Comparison of ENCODE assay signal across 40 mouse cellular contexts in genomic region chr8:79272676-79273075, GRCm38 (mm10). TPM values are rescaled to one million over a fixed set of nuclear protein-coding genes. Genes with fewer than 3 reads are reported as not detected.
DNase-seq lines count a peak whose midpoint lies in the region; ATAC-seq and TF ChIP-seq lines count a peak whose summit lies in the region.
"Had no signal": no experiment of that assay in that cellular context is flagged by ENCODE, and none has a peak within 500 bp of the region (broad histone marks: within the 10 kb centered on the region; RNA-seq: fewer than 3 reads in every experiment).

No protein-coding gene starts in this region.

- H3K9me3 ChIP-seq in kidney, postnatal 0 days (replicated peaks; ENCODE audit: low read length), result no peaks in the 10 kb centered on the region
- no peaks in the 10 kb centered on the region for H3K9me3 ChIP-seq in kidney, embryonic 14.5 days (ENCODE audit: control insufficient read depth, low read length)
- no peaks in the 10 kb centered on the region for H3K9me3 ChIP-seq in ES-E14 (ENCODE audit: control insufficient read depth, insufficient read depth, low read depth, low read length)
- H3K9me3 ChIP-seq: embryonic facial prominence, embryonic 13.5 days; forebrain, embryonic 10.5 days; heart, embryonic 12.5 days; hindbrain, embryonic 15.5 days; limb, embryonic 12.5 days; liver, embryonic 12.5 days; megakaryocyte, embryonic 14.5 days; midbrain, embryonic 13.5 days; neural tube, embryonic 13.5 days had no signal

- 83% methylated on average over 4 of the region's 4 CpGs for WGBS in kidney, postnatal 0 days
- WGBS in kidney, embryonic 14.5 days, result 83% methylated on average over 4 of the region's 4 CpGs

- no peak for ATAC-seq in kidney, postnatal 0 days (replicated peaks; ENCODE audit: low FRiP score, low read depth)
- no peak for ATAC-seq in kidney, embryonic 14.5 days (ENCODE audit: low FRiP score, low TSS enrichment)
- ATAC-seq: activated CD4-positive, CD25-positive, alpha-beta regulatory T cell, adult 4 months; forebrain, embryonic 16.5 days; intestine, embryonic 16.5 days; liver, embryonic 12.5 days; liver, postnatal 0 days; midbrain, embryonic 13.5 days had no signal

- no peak overlapping the region for H3K4me2 ChIP-seq in kidney, postnatal 0 days (ENCODE audit: low read length)
- no peak overlapping the region for H3K4me2 ChIP-seq in kidney, embryonic 14.5 days (replicated peaks; ENCODE audit: low read depth, low read length)
- H3K4me2 ChIP-seq: embryonic facial prominence, embryonic 13.5 days; heart, embryonic 12.5 days; hindbrain, embryonic 15.5 days; limb, embryonic 12.5 days; liver, embryonic 12.5 days; midbrain, embryonic 13.5 days; neural tube, embryonic 13.5 days had no signal

- peak; percentile 9; the same call in 1 of the 2 replicates for TF ChIP-seq CTCF in kidney, postnatal 0 days (IDR thresholded peaks at IDR 0.05; ENCODE audit: low read depth)

- no peak overlapping the region for H3K9ac ChIP-seq in kidney, postnatal 0 days (ENCODE audit: low read depth, low read length)
- no peak overlapping the region for H3K9ac ChIP-seq in kidney, embryonic 14.5 days (ENCODE audit: low read depth, low read length)
- no peak overlapping the region for H3K9ac ChIP-seq in ES-E14 (ENCODE audit: insufficient read depth, low read depth, low read length, poor library complexity, severe bottlenecking)
- H3K9ac ChIP-seq: embryonic facial prominence, embryonic 13.5 days; heart, embryonic 12.5 days; hindbrain, embryonic 15.5 days; limb, embryonic 12.5 days; liver, embryonic 12.5 days; liver, postnatal 0 days; midbrain, embryonic 13.5 days; neural tube, embryonic 13.5 days had no signal

- no peak overlapping the region for H3K27ac ChIP-seq in kidney, postnatal 0 days
- no peak overlapping the region for H3K27ac ChIP-seq in kidney, embryonic 14.5 days (ENCODE audit: low read depth, low read length)
- H3K27ac ChIP-seq in ES-E14 (ENCODE audit: insufficient read depth, low read depth, low read length, poor library complexity, severe bottlenecking), result no peak overlapping the region
- H3K27ac ChIP-seq: embryonic facial prominence, embryonic 13.5 days; forebrain, embryonic 10.5 days; hindbrain, embryonic 15.5 days; left cerebral cortex, adult 2 months; limb, embryonic 12.5 days; liver, embryonic 12.5 days; midbrain, embryonic 13.5 days; neural tube, embryonic 13.5 days had no signal

- DNase-seq in kidney, postnatal 0 days (ENCODE audit: low spot score), result no peak
- no peak for DNase-seq in ES-E14 (ENCODE audit: low read depth, low spot score)
- peak; percentile 20 for DNase-seq in ZHBTc4 (ENCODE audit: low read depth, low spot score)
- no peak for DNase-seq in layer of hippocampus, adult 8-10 months (ENCODE audit: low spot score in 2 of 2)
- DNase-seq in embryo, embryonic 11 days, result no peak
- DNase-seq: adrenal gland, adult 8-10 months; B cell, adult 2 months; cerebellum, adult 8-10 months; cerebellum, postnatal 36 days; gastrocnemius, adult 2 months; gastrocnemius, postnatal 36 days; heart, adult 2 months; kidney, adult 9 months; kidney, postnatal 25 days; liver, postnatal 0 days; lung, postnatal 36 days; spleen, adult 18-20 months; thymus, adult 18-20 months; thymus, postnatal 25 days had no signal

- peaks cover 33% of the 10 kb centered on the region; the same call in 1 of the 2 replicates for H3K36me3 ChIP-seq in kidney, postnatal 0 days (ENCODE audit: insufficient read depth, low read length)
- H3K36me3 ChIP-seq in kidney, embryonic 14.5 days (ENCODE audit: control insufficient read depth, insufficient read depth, low read length), result peaks cover 34% of the 10 kb centered on the region; the same call in 1 of the 2 replicates
- no peaks in the 10 kb centered on the region; the same call in 1 of the 2 replicates for H3K36me3 ChIP-seq in ES-E14 (ENCODE audit: control insufficient read depth, insufficient read depth, low read length, poor library complexity, severe bottlenecking)

- H3K27me3 ChIP-seq in kidney, postnatal 0 days (ENCODE audit: insufficient read depth, low read length), result no peaks in the 10 kb centered on the region
- H3K27me3 ChIP-seq in kidney, embryonic 14.5 days (ENCODE audit: control insufficient read depth, insufficient read depth, low read length), result no peaks in the 10 kb centered on the region
- H3K27me3 ChIP-seq: embryonic facial prominence, embryonic 13.5 days; heart, embryonic 12.5 days; hindbrain, embryonic 15.5 days; limb, embryonic 12.5 days; liver, embryonic 12.5 days; megakaryocyte, embryonic 14.5 days; midbrain, embryonic 13.5 days; neural tube, embryonic 13.5 days had no signal

- no peak overlapping the region for H3K4me3 ChIP-seq in kidney, postnatal 0 days (replicated peaks; ENCODE audit: low read depth, low read length)
- H3K4me3 ChIP-seq in kidney, embryonic 14.5 days (ENCODE audit: low read length), result no peak overlapping the region
- no peak overlapping the region for H3K4me3 ChIP-seq in ES-E14 (ENCODE audit: insufficient read depth in 1 of 2, low read depth in 1 of 2, low read length in 2 of 2, poor library complexity in 1 of 2, severe bottlenecking in 1 of 2)
- H3K4me3 ChIP-seq: embryonic facial prominence, embryonic 13.5 days; forebrain, embryonic 10.5 days; gastrocnemius, adult 2 months; heart, adult 2 months; heart, embryonic 12.5 days; hindbrain, embryonic 15.5 days; left cerebral cortex, adult 2 months; limb, embryonic 12.5 days; liver, embryonic 12.5 days; midbrain, embryonic 13.5 days; neural tube, embryonic 13.5 days had no signal

- H3K4me1 ChIP-seq in kidney, postnatal 0 days (replicated peaks; ENCODE audit: insufficient read depth, low read length), result no peaks in the 10 kb centered on the region
- no peaks in the 10 kb centered on the region for H3K4me1 ChIP-seq in kidney, embryonic 14.5 days (ENCODE audit: control insufficient read depth, insufficient read depth, low read length)
- no peaks in the 10 kb centered on the region for H3K4me1 ChIP-seq in ES-E14 (ENCODE audit: control insufficient read depth in 2 of 2, insufficient read depth in 2 of 2, low read length in 2 of 2, poor library complexity in 1 of 2)
- H3K4me1 ChIP-seq: embryonic facial prominence, embryonic 13.5 days; forebrain, embryonic 10.5 days; hindbrain, embryonic 15.5 days; limb, embryonic 12.5 days; liver, embryonic 12.5 days; megakaryocyte, embryonic 14.5 days; midbrain, embryonic 13.5 days; neural tube, embryonic 13.5 days had no signal

- in situ Hi-C loops in ES-E14 (cut with MboI; ENCODE audit: low sequenced_read_pairs in 2 of 2, unreplicated experiment in 2 of 2), result no loop called here

TF ChIP-seq in ES-E14, 5 proteins besides CTCF, POLR2A, EP300 and RAD21:
- TF ChIP-seq HCFC1 (IDR thresholded peaks at IDR 0.05; ENCODE audit: borderline replicate concordance, insufficient read depth, low read length) (no peak), ZC3H11A (IDR thresholded peaks at IDR 0.05; ENCODE audit: borderline replicate concordance, low read depth, low read length) (0 out of 2 replicates have a peak, but pooled peaks have one; percentile 20)

RNA-seq across cellular contexts. Expression of gene Mmaa, which starts 22.1 kb away (rescaled TPM):
- 14.8 and 15.0 TPM in 2 replicates for polyA plus RNA-seq in kidney, postnatal 0 days (2015; fragmentation: Nextera tagmentation; extraction: Ambion mirVana)
- polyA plus RNA-seq in kidney, embryonic 14.5 days (2014; fragmentation: Nextera tagmentation; extraction: Ambion mirVana), result 10.5 and 11.6 TPM in 2 replicates
- total RNA-seq in ES-E14 (2012; rRNA removed), result 2.4 and 3.0 TPM in 2 replicates
- total RNA-seq in layer of hippocampus, adult 8-10 months (2022), result 10 to 100 TPM; 19.8 to 32.1 (median 23.8) TPM

RNA-seq across cellular contexts. Expression of gene 1700011L22Rik, which starts 24.3 kb away (rescaled TPM):
- polyA plus RNA-seq in kidney, postnatal 0 days (2015; fragmentation: Nextera tagmentation; extraction: Ambion mirVana), result not detected in 2 replicates
- not detected in 2 replicates for polyA plus RNA-seq in kidney, embryonic 14.5 days (2014; fragmentation: Nextera tagmentation; extraction: Ambion mirVana)
- not detected in 2 replicates for total RNA-seq in ES-E14 (2012; rRNA removed)
- not detected for total RNA-seq in layer of hippocampus, adult 8-10 months (2022)
- total RNA-seq: adrenal gland, postnatal 4 days; gastrocnemius, adult 2 months; gastrocnemius, postnatal 36 days; heart, adult 2 months; hematopoietic stem cell, adult 5-6 weeks; layer of hippocampus, adult 18-20 months; layer of hippocampus, postnatal 14 days; left cerebral cortex, adult 2 months; left cerebral cortex, postnatal 25 days had no signal
- polyA plus RNA-seq: activated CD4-positive, CD25-positive, alpha-beta regulatory T cell, adult 4 months; embryonic facial prominence, embryonic 13.5 days; forebrain, embryonic 10.5 days; forebrain, embryonic 16.5 days; heart, adult 2 months; heart, embryonic 12.5 days; hindbrain, embryonic 15.5 days; intestine, embryonic 16.5 days; limb, embryonic 12.5 days; liver, embryonic 12.5 days; liver, postnatal 0 days; lung, embryonic 16.5 days; midbrain, embryonic 13.5 days; neural tube, embryonic 13.5 days; stomach, embryonic 16.5 days had no signal
